Mouse (Mus musculus) heart, postnatal 0 days (tissue): ENCODE measurements around the gene Wfdc3. TPM values are rescaled to one million over a fixed set of nuclear protein-coding genes. Genes with fewer than 3 reads are reported as not detected.

ENCODE experiments used
- ATAC-seq: fragments of 200-750 bp; cut with Nextera tagmentation; 2 replicates; pipeline ENCODE4 v1.8.0; 2017; ENCODE audit warnings: low read depth, moderate number of reproducible peaks, moderate library complexity; ENCODE audit not compliant: insufficient read depth
- DNase-seq: peaks from one replicate; pipeline ENCODE4 v3.0.0-alpha.2; 2016; ENCODE audit warnings: low spot score
- H3K27ac ChIP-seq: fragments of 300-500 bp; sonication (generic); 2 replicates; pipeline ENCODE4 v1.5.1; 2014; ENCODE audit warnings: low read depth, mild to moderate bottlenecking
- H3K27me3 ChIP-seq: fragments of 300-500 bp; sonication (generic); 2 replicates; pipeline ENCODE4 v1.6.1; 2014; ENCODE audit warnings: low read length, mixed read lengths; ENCODE audit not compliant: control insufficient read depth, insufficient read depth
- H3K36me3 ChIP-seq: fragments of 300-500 bp; sonication (generic); replicated peaks from 2 replicates; pipeline ENCODE4 v1.6.1; 2014; ENCODE audit warnings: low read length, mixed read lengths; ENCODE audit not compliant: control insufficient read depth, insufficient read depth
- H3K4me1 ChIP-seq: fragments of 300-500 bp; sonication (generic); 2 replicates; pipeline ENCODE4 v1.6.1; 2014; ENCODE audit warnings: antibody characterized with exemption; ENCODE audit not compliant: control insufficient read depth, insufficient read depth
- H3K4me2 ChIP-seq: fragments of 300-500 bp; sonication (generic); 2 replicates; pipeline ENCODE4 v1.6.1; 2014; ENCODE audit warnings: low read depth, mild to moderate bottlenecking, low read length, moderate library complexity
- H3K4me3 ChIP-seq: fragments of 300-500 bp; sonication (generic); 2 replicates; pipeline ENCODE4 v1.5.1; 2014; ENCODE audit warnings: low read depth, low read length
- H3K9ac ChIP-seq: fragments of 300-500 bp; sonication (generic); replicated peaks from 2 replicates; pipeline ENCODE4 v1.6.1; 2014; ENCODE audit warnings: low read depth, low read length, mixed read lengths
- H3K9me3 ChIP-seq: fragments of 300-500 bp; sonication (generic); replicated peaks from 2 replicates; pipeline ENCODE4 v1.6.1; 2016; ENCODE audit warnings: low read length; ENCODE audit not compliant: control insufficient read depth
- CTCF ChIP-seq: IDR thresholded peaks from 2 replicates; pipeline ENCODE4 v1.5.1; 2016; ENCODE audit warnings: antibody characterized with exemption, control low read depth, low read depth
- EP300 ChIP-seq: IDR thresholded peaks from 2 replicates; pipeline ENCODE4 v1.6.1; 2016; ENCODE audit warnings: antibody characterized with exemption, low read depth
- WGBS: fragments of 180-500 bp; shearing (Covaris S2); extraction: QIAGEN DNeasy Blood & Tissue Kit; methylation state at CpG from one replicate; pipeline ENCODE4 v1.1.7; 2014; 5-methylcytosine and 5-hydroxymethylcytosine counted together
- polyA plus RNA-seq: library from polyadenylated mRNA; unstranded; fragments of >200 nt; fragmentation: Nextera tagmentation; extraction: Ambion mirVana; gene quantifications from 2 replicates; pipeline ENCODE4 v1.2.1, GENCODE M21; 2015
- total RNA-seq: library from RNA; depleted of rRNA; stranded (reverse); fragments of >200 nt; gene quantifications from 2 replicates; pipeline ENCODE4 v1.2.3, GENCODE M21; 2014; ENCODE audit warnings: low replicate concordance

Gene Wfdc3
- total and polyA plus RNA-seq, 2 experiments from 2014 or later: 0.46 TPM; not detected in 1

- Histone ChIP-seq H3K4me1 (peaks cover 20% of the 10 kb centered on the region; the same call in 1 of the 2 replicates), H3K36me3 (peaks cover 6% of the 10 kb centered on the region), H3K4me2 (no peak overlapping the region), H3K4me3 (no peak overlapping the region), H3K9me3 (no peaks in the 10 kb centered on the region), H3K27me3 (no peaks in the 10 kb centered on the region), H3K9ac (no peak overlapping the region), H3K27ac (no peak overlapping the region)
- WGBS: 75% methylated on average over 14 of the region's 14 CpGs
- no peak for TF ChIP-seq EP300
- no peak for TF ChIP-seq CTCF
- DNase-seq (no peak), ATAC-seq (no peak)
Observed at GRCm38 (mm10) chr2:164773229-164773988, 27.7 kb upstream of the Wfdc3 start.

- H3K36me3 ChIP-seq: peaks cover 27% of the 10 kb centered on the region
- 51% methylated on average over 8 of the region's 8 CpGs for WGBS
Observed at GRCm38 (mm10) chr2:164771123-164771522, 25.4 kb upstream of the Wfdc3 start.

GRCm38 (mm10) chr2:164770279-164770678, 24.5 kb upstream of the Wfdc3 start:
- Histone ChIP-seq H3K9ac (peak overlapping the region; percentile 58), H3K27me3 (no peaks in the 10 kb centered on the region), H3K9me3 (no peaks in the 10 kb centered on the region), H3K4me3 (peak overlapping the region; percentile 68), H3K4me1 (peaks cover 20% of the 10 kb centered on the region; the same call in 1 of the 2 replicates), H3K4me2 (peak overlapping the region; percentile 86), H3K27ac (peak overlapping the region; percentile 43), H3K36me3 (peaks cover 35% of the 10 kb centered on the region)
- TF ChIP-seq EP300 (no peak), CTCF (no peak)
- ATAC-seq (no peak), DNase-seq (no peak)
- 3% methylated on average over 15 of the region's 15 CpGs for WGBS

More at GRCm38 (mm10) chr2:164771123-164771522, 25.4 kb upstream of the Wfdc3 start:
- Histone ChIP-seq H3K4me1 (peaks cover 20% of the 10 kb centered on the region; the same call in 1 of the 2 replicates), H3K27ac (no peak overlapping the region), H3K4me2 (peak overlapping the region; percentile 86), H3K4me3 (peak overlapping the region; percentile 68), H3K27me3 (no peaks in the 10 kb centered on the region), H3K9ac (peak overlapping the region; percentile 35; the same call in 1 of the 2 replicates), H3K9me3 (no peaks in the 10 kb centered on the region)
- ATAC-seq: no peak
- TF ChIP-seq EP300 (no peak), CTCF (no peak)
- DNase-seq: no peak

- H3K9me3 ChIP-seq: no peaks in the 10 kb centered on the region
- H3K27ac ChIP-seq: peak within 1 kb of the TSS; percentile 75
- 1% methylated on average over 53 of the region's 53 CpGs for WGBS
- peaks cover 20% of the 10 kb centered on the region; the same call in 1 of the 2 replicates for H3K4me1 ChIP-seq
- peak within 1 kb of the TSS; percentile 86 for H3K4me2 ChIP-seq
- peak; percentile 98 for ATAC-seq
- no peaks in the 10 kb centered on the region for H3K27me3 ChIP-seq
- peak within 1 kb of the TSS; percentile 58 for H3K9ac ChIP-seq
- peaks cover 41% of the 10 kb centered on the region for H3K36me3 ChIP-seq
- TF ChIP-seq EP300 (peak; percentile 92), CTCF (peak; percentile 41)
- DNase-seq: peak; percentile 98
- peak within 1 kb of the TSS; percentile 68 for H3K4me3 ChIP-seq
Observed at GRCm38 (mm10) chr2:164769258-164770037, 23.7 kb upstream of the Wfdc3 start, which contains the start of gene Ube2c. Ube2c (plus strand) TSS chr2:164769898.

- Histone ChIP-seq H3K9me3 (no peaks in the 10 kb centered on the region), H3K27me3 (no peaks in the 10 kb centered on the region), H3K4me1 (peaks cover 20% of the 10 kb centered on the region; the same call in 1 of the 2 replicates), H3K36me3 (peaks cover 50% of the 10 kb centered on the region), H3K27ac (peak overlapping the region; percentile 74), H3K4me2 (no peak overlapping the region), H3K9ac (no peak overlapping the region), H3K4me3 (no peak overlapping the region)
- WGBS: 82% methylated on average over 15 of the region's 15 CpGs
- TF ChIP-seq CTCF (no peak), EP300 (no peak)
- ATAC-seq (no peak), DNase-seq (no peak)
Observed at GRCm38 (mm10) chr2:164767812-164768540, 22.2 kb upstream of the Wfdc3 start.
